Mouse (Mus musculus) c-Kit-positive CD71-positive TER-119-positive erythroid progenitor cells, embryonic 14.5 days (primary cell): Measurements from ENCODE around the gene Cypt2.
"Not testable (repeated sequence)": the region's sequence is repeated elsewhere in the genome, so short reads cannot be mapped to it uniquely, and the experiment has no call there.

ENCODE experiments used
- DNase-seq: peaks from one replicate; pipeline ENCODE4 v3.0.0-alpha.2; 2013; ENCODE audit warnings: low spot score

Cypt2 gene

DNA sequence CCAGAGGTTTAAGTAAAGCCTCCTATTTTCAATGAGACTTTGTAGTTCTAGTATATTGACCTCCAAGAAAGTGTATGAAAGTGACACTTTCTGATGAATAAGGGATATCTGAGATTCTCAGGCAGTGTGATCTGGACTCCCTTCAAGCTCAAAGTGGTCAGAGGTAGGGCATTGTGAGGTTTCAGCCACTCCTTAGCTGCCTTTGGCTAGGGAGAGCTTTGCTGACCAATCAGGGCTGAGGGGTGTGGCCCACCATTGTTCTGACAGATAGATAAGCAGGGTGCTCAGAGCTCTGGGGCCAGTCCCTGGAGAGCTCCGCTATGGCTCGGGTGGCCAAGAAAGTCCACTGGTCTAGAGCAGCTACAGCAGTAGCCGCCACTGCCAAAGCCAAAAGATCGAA, at the start of gene Cypt2:
Gene Cypt2, plus strand, starts transcription at position 301 of the 400 bp plus-strand sequence.
- not testable (repeated sequence) for DNase-seq

DNA sequence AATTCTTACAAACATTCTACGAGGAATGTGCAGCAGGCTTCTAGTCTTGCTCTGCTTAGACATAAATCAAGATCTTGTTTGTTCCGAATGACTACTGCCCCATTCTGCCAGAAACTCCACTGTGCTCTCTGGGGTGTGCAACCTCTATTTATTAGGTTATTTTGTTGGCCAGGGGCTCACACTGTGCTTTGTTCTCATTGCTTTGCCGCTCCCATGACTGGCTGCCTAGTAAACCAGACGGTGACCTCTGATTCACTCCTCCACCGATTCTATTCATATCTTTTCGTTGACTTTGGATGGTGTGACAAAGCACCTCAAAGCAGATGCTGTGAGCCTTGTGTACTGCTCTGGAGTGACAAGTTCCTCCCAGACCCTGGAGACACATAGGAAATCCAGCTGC, 46.7 kb downstream of the Cypt2 start:
- DNase-seq = no peak
